Comparison of ENCODE assay signal across 7 mouse cellular contexts in the genomic region with DNA sequence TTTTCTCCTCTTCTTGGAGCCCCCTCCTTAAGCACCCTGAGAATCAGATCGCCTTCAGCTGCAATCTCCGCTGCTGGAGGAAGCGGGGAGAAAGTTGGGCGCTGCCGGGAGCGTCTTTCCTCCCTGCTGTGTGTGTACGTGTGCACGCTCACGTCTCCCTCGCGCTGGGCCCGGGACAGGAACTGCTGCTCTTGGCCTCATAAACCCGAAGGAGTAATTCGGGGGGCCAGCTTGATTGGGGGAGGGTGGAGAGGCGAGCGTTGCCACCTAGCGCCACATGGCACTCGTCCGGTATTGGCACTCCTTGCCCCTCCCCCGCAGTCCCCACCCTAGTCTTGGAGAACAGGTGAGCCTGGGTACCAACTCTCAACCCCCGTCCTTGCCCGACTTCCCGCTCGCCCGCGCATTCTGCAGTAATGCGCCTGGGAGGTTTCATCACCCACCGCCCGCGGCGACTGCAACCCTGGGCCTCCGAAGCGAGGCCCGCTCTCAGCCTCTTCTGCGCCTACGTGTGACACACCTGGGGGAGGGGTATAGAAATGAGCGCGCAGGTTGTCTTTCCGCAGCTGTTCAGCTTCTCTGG. TPM values are rescaled to one million over a fixed set of nuclear protein-coding genes. Genes with fewer than 3 reads are reported as not detected.
DNase-seq lines count a peak whose midpoint lies in the region; ATAC-seq and TF ChIP-seq lines count a peak whose summit lies in the region.

No protein-coding gene starts in this region.

- peak overlapping the region; percentile 69 for H3K4me3 ChIP-seq in forebrain, embryonic 10.5 days
- H3K4me3 ChIP-seq in intestine, postnatal 0 days (ENCODE audit: low read depth, low read length): peak overlapping the region; percentile 56
- peak overlapping the region; percentile 26 for H3K4me3 ChIP-seq in neural tube, embryonic 12.5 days

- DNase-seq in ovary, postnatal 36 days (ENCODE audit: low spot score): peak; percentile 21
- DNase-seq in ovary, postnatal 14 days (ENCODE audit: low spot score): no peak
- peak; percentile 31 for DNase-seq in forebrain, embryonic 10.5 days (ENCODE audit: extremely low spot score, low spot score)
- DNase-seq in urinary bladder, postnatal 36 days (ENCODE audit: low spot score in 2 of 2): no peak
- DNase-seq in adipocyte (ENCODE audit: low spot score): no peak

- peaks cover 3% of the 10 kb centered on the region; the same call in 1 of the 2 replicates for H3K36me3 ChIP-seq in forebrain, embryonic 10.5 days (replicated peaks)
- 0 out of 2 replicates have a peak, but pooled peaks cover 2% of the 10 kb centered on the region for H3K36me3 ChIP-seq in intestine, postnatal 0 days (ENCODE audit: control insufficient read depth, insufficient read depth)
- H3K36me3 ChIP-seq in neural tube, embryonic 12.5 days: no peaks in the 10 kb centered on the region

- no peak; the same call in 1 of the 2 replicates for ATAC-seq in intestine, postnatal 0 days
- ATAC-seq in neural tube, embryonic 12.5 days (ENCODE audit: low FRiP score, low read depth): no peak

- peak overlapping the region; percentile 69 for H3K27ac ChIP-seq in forebrain, embryonic 10.5 days
- no peak overlapping the region for H3K27ac ChIP-seq in intestine, postnatal 0 days (ENCODE audit: low read depth, low read length)
- H3K27ac ChIP-seq in neural tube, embryonic 12.5 days: no peak overlapping the region

- peak overlapping the region; percentile 94 for H3K4me2 ChIP-seq in intestine, postnatal 0 days (replicated peaks; ENCODE audit: low read depth)
- H3K4me2 ChIP-seq in neural tube, embryonic 12.5 days (replicated peaks): peak overlapping the region; percentile 99

- peaks cover 37% of the 10 kb centered on the region for H3K4me1 ChIP-seq in forebrain, embryonic 10.5 days
- peaks cover 3% of the 10 kb centered on the region; the same call in 1 of the 2 replicates for H3K4me1 ChIP-seq in intestine, postnatal 0 days (replicated peaks; ENCODE audit: control insufficient read depth, insufficient read depth, low read length)
- peaks cover 26% of the 10 kb centered on the region for H3K4me1 ChIP-seq in neural tube, embryonic 12.5 days

- H3K9ac ChIP-seq in intestine, postnatal 0 days (ENCODE audit: low read depth, low read length): peak overlapping the region; percentile 31; the same call in 1 of the 2 replicates
- 0 out of 2 replicates have a peak overlapping the region, but pooled peaks have one; percentile 33 for H3K9ac ChIP-seq in neural tube, embryonic 12.5 days

- no peak for TF ChIP-seq CTCF in intestine, postnatal 0 days (IDR thresholded peaks at IDR 0.05; ENCODE audit: low read depth)

- no peaks in the 10 kb centered on the region for H3K9me3 ChIP-seq in forebrain, embryonic 10.5 days
- no peaks in the 10 kb centered on the region for H3K9me3 ChIP-seq in intestine, postnatal 0 days (ENCODE audit: control insufficient read depth)
- H3K9me3 ChIP-seq in neural tube, embryonic 12.5 days: no peaks in the 10 kb centered on the region

- H3K27me3 ChIP-seq in forebrain, embryonic 10.5 days (ENCODE audit: poor library complexity, severe bottlenecking): peaks cover 48% of the 10 kb centered on the region
- peaks cover 8% of the 10 kb centered on the region; the same call in 1 of the 2 replicates for H3K27me3 ChIP-seq in intestine, postnatal 0 days (replicated peaks; ENCODE audit: control insufficient read depth, insufficient read depth, low read length)
- peaks cover 35% of the 10 kb centered on the region for H3K27me3 ChIP-seq in neural tube, embryonic 12.5 days (replicated peaks)

- 2% methylated on average over 39 of the region's 39 CpGs for WGBS in forebrain, embryonic 10.5 days
- WGBS in intestine, postnatal 0 days: 2% methylated on average over 37 of the region's 39 CpGs
- 1% methylated on average over 39 of the region's 39 CpGs for WGBS in neural tube, embryonic 12.5 days

RNA-seq across cellular contexts. Expression of a gene that starts 1.5 kb away (rescaled TPM):
- 2.9 and 3.4 TPM in 2 replicates for polyA plus RNA-seq in forebrain, embryonic 10.5 days (2016; fragmentation: Nextera tagmentation; extraction: Ambion mirVana)
- polyA plus RNA-seq in intestine, postnatal 0 days (2015; fragmentation: Nextera tagmentation; extraction: Ambion mirVana): 8.8 and 9.4 TPM in 2 replicates
- polyA plus RNA-seq in neural tube, embryonic 12.5 days (2016; fragmentation: Nextera tagmentation; extraction: Ambion mirVana): 0.94 and 1.2 TPM in 2 replicates

Comparison
In these comparisons a context has a peak if more than half of its experiments do, and no peak if none do; other contexts are left out.
1. DNase-seq: peak in ovary, postnatal 36 days (single experiment) and forebrain, embryonic 10.5 days (single experiment); none in ovary, postnatal 14 days (single experiment), urinary bladder, postnatal 36 days (0 of 2) and adipocyte (single experiment).
2. Peak in every context shown above with its lines, with median percentiles within 50 percentile points of each other: H3K4me3 ChIP-seq.